Mouse (Mus musculus) erythroblast, embryonic 14.5 days (primary cell): ENCODE measurements around the gene Prn. TPM values are rescaled to one million over a fixed set of nuclear protein-coding genes. Genes with fewer than 3 reads are reported as not detected.

ENCODE experiments used
- H3K27me3 ChIP-seq: 2 replicates; pipeline ENCODE4 v1.6.1; 2012; ENCODE audit warnings: inconsistent platforms; ENCODE audit not compliant: control insufficient read depth
- H3K36me3 ChIP-seq: 2 replicates; pipeline ENCODE4 v1.6.1; 2012; ENCODE audit warnings: mild to moderate bottlenecking, inconsistent platforms; ENCODE audit not compliant: control insufficient read depth
- H3K4me1 ChIP-seq: 2 replicates; pipeline ENCODE4 v1.6.1; 2012; ENCODE audit warnings: inconsistent platforms; ENCODE audit not compliant: control insufficient read depth
- H3K4me3 ChIP-seq: replicated peaks from 2 replicates; pipeline ENCODE3; 2012; ENCODE audit warnings: moderate library complexity, mild to moderate bottlenecking, inconsistent platforms
- H3K9me3 ChIP-seq: 2 replicates; pipeline ENCODE4 v1.6.1; 2012; ENCODE audit warnings: low read length, inconsistent platforms, mixed read lengths; ENCODE audit not compliant: control insufficient read depth
- GATA1 ChIP-seq: IDR thresholded peaks from 2 replicates; pipeline ENCODE4 v1.6.1; 2012; ENCODE audit warnings: low read length, inconsistent platforms, mixed read lengths
- TAL1 ChIP-seq: IDR thresholded peaks from 3 replicates; pipeline ENCODE4 v1.6.1; 2012; ENCODE audit warnings: low read length, inconsistent platforms, mixed read lengths
- polyA plus RNA-seq: library from polyadenylated mRNA; stranded (reverse); fragments of >175 nt; gene quantifications from 2 replicates; pipeline ENCODE4 v1.2.3, GENCODE M21; 2012

Prn gene
- polyA plus RNA-seq, result not detected in 2 replicates

- Histone ChIP-seq H3K4me1 (peaks cover 69% of the 10 kb centered on the region), H3K27me3 (no peaks in the 10 kb centered on the region), H3K9me3 (no peaks in the 10 kb centered on the region), H3K4me3 (peak within 1 kb of the TSS; percentile 92), H3K36me3 (peaks cover 32% of the 10 kb centered on the region)
- no peak for TF ChIP-seq GATA1
- TF ChIP-seq TAL1, result no peak
Observed at GRCm38 (mm10) chr2:131909683-131910572, at the start of gene Prn, which contains the start of gene Prnp. TSS of gene Prn (plus strand) at chr2:131909957. TSS of gene Prnp (plus strand) at chr2:131909928.

DNA sequence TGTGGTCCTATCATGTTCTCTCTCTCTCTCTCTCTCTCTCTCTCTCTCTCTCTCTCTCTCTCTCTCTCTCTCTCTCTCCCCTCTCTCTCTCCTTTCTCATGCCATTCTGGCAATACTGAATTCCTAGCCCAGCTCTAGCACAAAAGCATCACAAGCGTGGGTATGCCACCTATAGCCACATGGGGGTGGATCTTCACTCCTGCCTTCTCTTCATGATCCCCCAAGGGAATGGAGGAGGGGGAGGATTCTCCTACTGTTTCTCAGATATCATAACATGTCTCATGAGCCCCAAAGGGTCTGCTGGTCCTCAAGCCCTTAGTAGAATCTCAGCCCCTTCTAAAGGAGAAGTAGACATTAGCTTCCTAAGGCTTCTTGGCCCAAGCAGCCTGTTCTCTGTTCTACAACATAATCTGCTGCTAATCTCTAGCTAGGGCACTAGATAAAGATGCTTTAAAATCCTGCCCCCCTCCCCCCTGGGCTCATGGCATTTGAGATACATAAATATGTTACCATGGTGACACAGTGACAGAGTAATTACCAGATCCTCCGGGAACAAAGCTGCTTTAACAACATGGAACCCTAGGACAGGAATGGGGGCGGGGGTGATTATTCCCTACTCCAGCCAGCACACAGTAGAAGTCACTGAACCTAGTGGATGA, 47.0 kb upstream of the Prn start:
- peaks cover 45% of the 10 kb centered on the region for H3K4me1 ChIP-seq
- no peak overlapping the region for H3K4me3 ChIP-seq
- H3K9me3 ChIP-seq, result no peaks in the 10 kb centered on the region
- TF ChIP-seq TAL1 (no peak), GATA1 (no peak)
- peaks cover 13% of the 10 kb centered on the region for H3K27me3 ChIP-seq
- H3K36me3 ChIP-seq, result no peaks in the 10 kb centered on the region

- Histone ChIP-seq H3K9me3 (no peaks in the 10 kb centered on the region), H3K4me3 (no peak overlapping the region), H3K27me3 (peaks cover 11% of the 10 kb centered on the region), H3K4me1 (peaks cover 41% of the 10 kb centered on the region), H3K36me3 (no peaks in the 10 kb centered on the region)
- TF ChIP-seq GATA1 (no peak), TAL1 (no peak)
Observed at GRCm38 (mm10) chr2:131863472-131863871, 46.3 kb upstream of the Prn start.

GRCm38 (mm10) chr2:131864262-131864796, 45.4 kb upstream of the Prn start:
- TF ChIP-seq GATA1, result peak; percentile 73
- peak; percentile 42; the same call in 2 of the 3 replicates for TF ChIP-seq TAL1
- no peaks in the 10 kb centered on the region for H3K9me3 ChIP-seq
- no peak overlapping the region for H3K4me3 ChIP-seq
- peaks cover 7% of the 10 kb centered on the region for H3K27me3 ChIP-seq
- H3K4me1 ChIP-seq, result peaks cover 39% of the 10 kb centered on the region
- H3K36me3 ChIP-seq, result no peaks in the 10 kb centered on the region

GRCm38 (mm10) chr2:131866676-131867075, 43.1 kb upstream of the Prn start:
- TF ChIP-seq TAL1 (no peak), GATA1 (no peak)
- Histone ChIP-seq H3K4me1 (peaks cover 37% of the 10 kb centered on the region), H3K27me3 (peaks cover 7% of the 10 kb centered on the region), H3K4me3 (no peak overlapping the region), H3K9me3 (peaks cover under 1% of the 10 kb centered on the region), H3K36me3 (no peaks in the 10 kb centered on the region)

GRCm38 (mm10) chr2:131868983-131869382, 40.8 kb upstream of the Prn start:
- no peak overlapping the region for H3K4me3 ChIP-seq
- peaks cover 5% of the 10 kb centered on the region for H3K9me3 ChIP-seq
- TF ChIP-seq GATA1 (no peak), TAL1 (no peak)
- H3K36me3 ChIP-seq, result no peaks in the 10 kb centered on the region
- peaks cover 23% of the 10 kb centered on the region for H3K4me1 ChIP-seq
- peaks cover 12% of the 10 kb centered on the region for H3K27me3 ChIP-seq

DNA sequence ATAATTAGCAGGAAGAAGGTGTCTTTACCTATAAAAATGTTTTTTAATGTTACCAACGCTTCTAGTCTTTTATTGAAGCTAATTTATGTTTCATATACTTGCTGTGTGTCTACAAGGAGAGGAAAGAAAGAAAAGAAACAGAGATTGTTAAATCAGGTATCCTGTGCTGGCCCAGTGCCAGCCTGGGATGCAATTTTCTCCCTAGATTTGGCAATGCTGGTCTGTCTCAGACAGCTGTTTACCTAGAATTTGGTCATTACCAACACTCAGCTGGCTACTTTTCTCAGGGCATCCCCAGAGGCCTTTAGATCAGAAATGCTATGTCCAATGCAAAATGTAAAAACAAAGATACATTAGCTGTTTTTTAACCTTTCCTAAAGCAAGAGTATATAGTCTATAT, 36.4 kb upstream of the Prn start:
- Histone ChIP-seq H3K9me3 (peaks cover 5% of the 10 kb centered on the region), H3K36me3 (no peaks in the 10 kb centered on the region), H3K4me1 (no peaks in the 10 kb centered on the region; the same call in 1 of the 2 replicates), H3K27me3 (peaks cover 21% of the 10 kb centered on the region), H3K4me3 (no peak overlapping the region)
- no peak for TF ChIP-seq GATA1
- no peak for TF ChIP-seq TAL1

GRCm38 (mm10) chr2:131876551-131877265, 33.0 kb upstream of the Prn start:
- Histone ChIP-seq H3K4me3 (no peak overlapping the region), H3K4me1 (no peaks in the 10 kb centered on the region), H3K36me3 (no peaks in the 10 kb centered on the region), H3K27me3 (peaks cover 24% of the 10 kb centered on the region), H3K9me3 (peaks cover 4% of the 10 kb centered on the region)
- no peak for TF ChIP-seq GATA1
- no peak for TF ChIP-seq TAL1

GRCm38 (mm10) chr2:131881766-131882165, 28.0 kb upstream of the Prn start:
- Histone ChIP-seq H3K9me3 (no peaks in the 10 kb centered on the region), H3K27me3 (peaks cover 39% of the 10 kb centered on the region), H3K36me3 (no peaks in the 10 kb centered on the region), H3K4me1 (no peaks in the 10 kb centered on the region), H3K4me3 (no peak overlapping the region)
- no peak for TF ChIP-seq GATA1
- TF ChIP-seq TAL1, result no peak
